Mouse (Mus musculus) kidney, postnatal 14 days (tissue): ENCODE measurements at regions not wholly inside any gene's neighbourhood (a gene's known extent, or its start where the extent isn't known, plus 50 kb on each side); places are given as distances from the start of the nearest gene placed in this dataset.

Experiments
- DNase-seq: peaks from one replicate; pipeline ENCODE4 v3.0.0; 2022; ENCODE audit warnings: mixed read lengths

GRCm38 (mm10) chr13:102280198-102280597, 413.2 kb upstream of the Cd180 start:
- DNase-seq = no peak

GRCm38 (mm10) chr13:102294451-102294850, 398.9 kb upstream of the Cd180 start:
- no peak for DNase-seq

GRCm38 (mm10) chr13:102295079-102295478, 398.3 kb upstream of the Cd180 start:
- DNase-seq = no peak

GRCm38 (mm10) chr13:102307983-102308382, 385.4 kb upstream of the Cd180 start:
- no peak for DNase-seq

GRCm38 (mm10) chr13:102312096-102312495, 381.3 kb upstream of the Cd180 start:
- DNase-seq = no peak

GRCm38 (mm10) chr13:102315921-102316692, 377.3 kb upstream of the Cd180 start:
- no peak for DNase-seq

- DNase-seq = no peak
Measured at GRCm38 (mm10) chr13:102318891-102319404, 374.4 kb upstream of the Cd180 start.

- DNase-seq = no peak
Measured at GRCm38 (mm10) chr13:102319453-102319852, 373.9 kb upstream of the Cd180 start.

- DNase-seq = no peak
Measured at GRCm38 (mm10) chr13:102323876-102324275, 369.5 kb upstream of the Cd180 start.

- DNase-seq = no peak
Measured at GRCm38 (mm10) chr13:102326003-102326402, 367.4 kb upstream of the Cd180 start.

GRCm38 (mm10) chr13:102326544-102326943, 366.8 kb upstream of the Cd180 start:
- no peak for DNase-seq

- no peak for DNase-seq
Measured at GRCm38 (mm10) chr13:102333667-102334066, 359.7 kb upstream of the Cd180 start.

- DNase-seq = peak; percentile 41
Measured at GRCm38 (mm10) chr13:102334131-102334534, 359.2 kb upstream of the Cd180 start.

GRCm38 (mm10) chr13:102343236-102343635, 350.1 kb upstream of the Cd180 start:
- DNase-seq = no peak

- no peak for DNase-seq
Measured at GRCm38 (mm10) chr13:102344606-102345269, 348.6 kb upstream of the Cd180 start.

GRCm38 (mm10) chr13:102349493-102349892, 343.9 kb upstream of the Cd180 start:
- DNase-seq = no peak

GRCm38 (mm10) chr13:102352073-102352854, 341.1 kb upstream of the Cd180 start:
- DNase-seq = peak; percentile 16

GRCm38 (mm10) chr13:102355569-102355968, 337.8 kb upstream of the Cd180 start:
- DNase-seq = peak; percentile 65

- no peak for DNase-seq
Measured at GRCm38 (mm10) chr13:102372451-102373082, 320.8 kb upstream of the Cd180 start.

- DNase-seq = no peak
Measured at GRCm38 (mm10) chr13:102380667-102381066, 312.7 kb upstream of the Cd180 start.

GRCm38 (mm10) chr13:102391911-102392310, 301.4 kb upstream of the Cd180 start:
- DNase-seq = no peak

GRCm38 (mm10) chr13:102392868-102393661, 300.3 kb upstream of the Cd180 start:
- peak; percentile 9 for DNase-seq
